Mouse (Mus musculus) spleen, postnatal 14 days (tissue): ENCODE measurements around the gene Thg1l.
A peak's percentile ranks its signal among the peaks of the same experiment; 100 is the strongest.

Experiments used
- DNase-seq, 2 experiments: peaks; one replicate each; pipeline ENCODE4 v3.0.0; 2021 to 2022; ENCODE audit warnings: low spot score in 2 of 2

Gene Thg1l

DNA sequence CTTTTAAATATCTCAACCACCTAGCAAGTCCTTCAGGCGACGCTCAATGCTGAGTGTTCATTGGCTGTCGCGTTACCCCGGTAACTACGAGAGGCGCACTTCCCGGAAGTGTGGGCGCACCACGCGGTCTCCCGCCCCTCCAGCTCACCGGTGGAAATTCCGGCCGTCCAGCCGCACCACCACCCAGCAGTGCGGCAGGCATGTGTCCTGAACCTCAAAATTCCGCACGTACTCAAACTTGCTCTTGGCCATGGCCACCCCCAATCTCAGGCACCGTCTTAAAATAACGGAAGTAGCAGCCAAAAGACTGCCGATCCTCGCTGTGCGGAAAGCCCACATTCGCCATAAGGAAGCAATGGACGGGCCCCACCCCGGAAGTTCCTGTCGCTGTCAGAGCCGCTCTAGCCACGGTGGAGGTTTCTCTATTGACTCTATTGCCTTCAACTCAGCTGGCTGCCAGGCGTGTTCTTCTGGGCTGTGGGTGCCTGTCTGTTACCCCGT, at the start of gene Thg1l:
Thg1l (minus strand) TSS at position 368 of the 501 bp plus-strand sequence.
- peak; percentile 69 to 79 for DNase-seq

DNA sequence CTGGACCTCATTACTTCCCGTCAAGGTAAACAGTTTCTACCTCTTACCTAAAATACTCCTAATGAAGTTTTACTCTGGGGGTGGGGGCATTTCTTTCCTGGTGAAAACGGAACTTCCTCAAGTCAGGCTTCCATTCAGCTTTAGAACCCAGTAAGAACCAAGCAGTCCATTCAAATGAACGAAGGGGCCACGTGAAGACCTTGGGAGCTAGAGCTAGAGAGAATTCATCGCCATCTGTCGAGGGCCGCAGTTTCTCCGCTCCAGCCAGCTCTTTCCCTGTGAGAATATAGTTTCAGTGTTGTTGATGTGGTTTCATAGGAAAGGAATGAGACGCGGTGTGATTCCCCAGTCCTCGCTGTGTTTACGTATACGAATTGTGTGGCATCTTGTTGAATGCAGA, 36.8 kb upstream of the Thg1l start:
- DNase-seq, result no peak

DNA sequence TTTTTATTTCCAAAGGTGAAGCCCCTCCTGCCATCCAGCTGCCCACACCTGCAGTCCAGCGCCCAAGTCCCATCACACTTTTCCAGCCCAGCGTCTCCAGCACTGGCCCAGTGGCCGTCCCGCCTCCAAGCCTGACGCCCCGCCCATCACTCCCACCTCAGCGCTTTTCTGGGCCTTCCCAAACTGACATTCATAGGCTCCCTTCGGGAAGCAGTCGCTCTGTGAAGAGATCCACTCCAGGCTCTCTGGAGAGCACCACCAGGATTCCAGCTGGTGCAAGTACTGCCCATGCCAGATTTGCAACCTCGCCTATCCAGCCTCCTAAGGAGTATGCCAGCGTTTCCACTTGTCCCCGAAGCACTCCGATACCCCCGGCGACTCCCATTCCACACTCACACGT, 36.3 kb upstream of the Thg1l start:
- no peak for DNase-seq

DNA sequence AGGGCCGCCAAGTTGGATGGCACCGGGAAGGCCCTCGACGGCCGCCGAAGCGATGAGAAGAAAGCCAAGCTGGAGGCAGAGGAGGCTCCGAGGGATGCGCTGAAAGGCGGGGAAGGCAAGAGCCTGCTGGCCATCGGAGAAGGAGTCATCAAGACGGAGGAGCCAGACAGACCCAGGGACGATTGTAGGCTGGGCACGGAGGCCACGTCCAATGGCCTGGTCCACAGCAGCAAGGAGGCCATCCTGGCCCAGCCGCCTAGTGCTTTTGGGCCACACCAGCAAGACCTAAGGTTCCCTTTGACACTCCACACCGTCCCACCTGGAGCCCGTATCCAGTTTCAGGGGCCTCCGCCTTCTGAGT, 25.6 kb upstream of the Thg1l start:
- DNase-seq, result no peak

DNA sequence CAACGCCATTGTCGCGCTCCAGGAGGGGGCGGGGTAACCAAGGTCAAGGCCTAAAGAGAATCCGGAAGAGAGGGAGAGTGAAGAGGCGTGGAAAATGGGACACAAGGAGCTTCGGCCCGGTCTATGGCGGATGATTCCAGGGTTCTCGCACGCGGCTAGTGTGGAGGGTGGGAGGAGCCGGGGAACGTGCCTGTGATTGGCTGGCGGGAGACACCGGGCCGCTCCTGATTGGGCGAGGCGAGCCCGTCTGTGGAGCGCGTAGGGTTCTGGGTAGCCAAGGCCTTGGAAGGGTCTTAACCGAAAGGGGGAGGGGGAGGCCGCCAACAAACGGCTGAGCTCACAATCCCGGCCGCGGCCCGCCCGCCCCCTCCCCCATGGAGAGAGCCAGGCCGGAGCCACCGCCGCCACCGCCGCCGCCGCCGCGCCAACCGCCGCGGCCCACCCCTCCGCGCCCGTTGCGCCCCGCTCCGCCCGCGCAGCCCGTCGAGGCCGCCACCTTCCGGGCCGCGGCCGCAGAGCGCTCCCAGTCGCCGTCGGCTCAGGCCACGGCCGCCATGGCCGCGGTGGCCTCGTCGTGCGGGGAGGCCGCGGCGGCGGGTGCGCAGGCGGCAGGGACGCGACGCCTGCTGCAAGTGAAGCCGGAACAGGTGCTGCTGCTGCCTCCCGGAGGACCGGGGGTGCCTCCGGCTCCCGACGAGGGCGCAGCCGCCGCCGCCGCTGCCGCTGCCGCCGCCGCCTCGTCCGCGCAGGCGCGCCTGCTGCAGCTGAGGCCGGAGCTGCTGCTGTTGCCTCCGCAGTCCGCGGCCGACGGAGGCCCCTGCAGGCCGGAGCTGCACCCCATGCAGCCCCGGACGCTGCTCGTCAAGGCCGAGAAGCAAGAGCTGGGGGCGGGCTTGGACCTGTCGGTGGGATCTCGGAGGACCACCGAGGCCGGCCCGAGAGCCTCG, 24.9 kb upstream of the Thg1l start, which contains the start of gene Sox30:
Sox30 (plus strand) TSS at position 365 of the 947 bp plus-strand sequence.
- DNase-seq, result peak in 1 of 2 experiments; percentile 20

DNA sequence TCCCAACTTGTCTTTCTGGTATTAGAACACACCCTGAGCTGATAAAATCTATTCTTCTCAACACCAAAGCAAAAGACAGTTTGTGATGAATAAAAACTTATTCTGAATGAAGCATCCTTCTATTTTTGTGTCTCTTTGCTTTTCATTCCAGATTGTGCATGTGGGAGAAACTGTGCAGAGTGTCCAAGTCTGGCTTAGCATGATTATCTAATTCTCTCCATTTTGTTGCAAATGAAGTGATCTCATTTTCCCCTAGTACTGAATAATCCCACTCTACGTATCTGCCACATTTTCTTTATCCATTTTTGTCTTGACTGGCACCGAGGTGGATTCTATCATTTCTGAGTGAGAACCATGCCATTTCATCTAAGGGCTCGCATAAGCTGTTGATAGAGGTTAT, 20.8 kb upstream of the Thg1l start:
- DNase-seq, result no peak

DNA sequence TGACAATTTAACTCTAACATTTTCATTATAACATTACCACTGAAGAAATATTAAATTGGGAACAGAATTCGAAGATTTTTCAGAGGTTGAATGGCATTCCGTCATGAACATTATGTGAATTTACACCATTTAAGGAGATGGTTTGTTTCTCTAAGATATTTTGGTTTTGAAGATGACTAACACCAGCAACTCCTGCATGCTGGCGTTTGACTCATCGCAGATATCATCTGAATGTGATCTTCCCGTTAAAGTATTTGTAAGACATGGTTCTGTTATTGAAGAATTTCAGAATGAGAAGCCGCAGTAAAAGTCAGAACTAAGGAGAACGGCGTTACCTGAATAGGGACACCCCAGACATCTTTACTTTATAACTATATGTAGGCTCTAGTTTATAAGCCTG, 19.2 kb upstream of the Thg1l start:
- no peak for DNase-seq

DNA sequence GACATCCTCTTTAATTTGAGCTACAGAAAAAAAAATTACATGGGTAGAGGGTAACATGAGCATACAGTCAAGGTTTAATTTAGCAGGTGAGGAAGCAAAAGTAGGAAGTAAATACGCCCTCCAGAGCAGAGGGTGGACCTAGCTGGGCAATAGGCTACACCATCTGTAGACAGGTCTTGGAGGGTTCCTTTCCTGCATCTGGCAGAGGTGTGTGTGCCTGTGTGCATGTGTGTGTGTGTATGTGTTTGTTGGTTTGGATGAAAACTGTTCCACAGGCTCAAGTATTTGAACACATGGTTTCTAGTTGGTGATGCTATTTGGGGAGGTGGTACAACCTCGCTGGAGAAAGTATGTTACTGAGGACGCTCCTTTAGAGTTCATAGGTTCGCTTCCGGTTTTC, 18.3 kb upstream of the Thg1l start:
- DNase-seq, result no peak

DNA sequence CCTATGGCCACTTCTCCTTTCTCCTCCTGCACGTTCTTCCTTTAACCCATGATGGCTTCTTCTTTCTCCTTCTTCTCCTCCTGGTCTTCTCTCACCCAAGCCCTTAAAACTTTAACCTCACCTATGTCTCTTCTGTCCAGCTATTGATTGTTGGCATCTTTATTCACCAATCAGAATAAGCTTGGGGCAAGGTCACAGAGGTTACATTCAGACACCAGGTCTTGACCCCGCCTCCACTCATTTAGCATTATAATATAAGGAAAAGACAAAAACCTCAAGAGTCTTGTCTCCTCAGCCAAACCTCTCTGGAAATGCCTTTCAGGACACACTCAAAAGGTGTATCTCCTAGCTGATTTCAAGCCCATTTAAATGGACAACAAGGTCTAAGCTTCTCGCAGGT, 13.2 kb upstream of the Thg1l start:
- DNase-seq, result no peak

DNA sequence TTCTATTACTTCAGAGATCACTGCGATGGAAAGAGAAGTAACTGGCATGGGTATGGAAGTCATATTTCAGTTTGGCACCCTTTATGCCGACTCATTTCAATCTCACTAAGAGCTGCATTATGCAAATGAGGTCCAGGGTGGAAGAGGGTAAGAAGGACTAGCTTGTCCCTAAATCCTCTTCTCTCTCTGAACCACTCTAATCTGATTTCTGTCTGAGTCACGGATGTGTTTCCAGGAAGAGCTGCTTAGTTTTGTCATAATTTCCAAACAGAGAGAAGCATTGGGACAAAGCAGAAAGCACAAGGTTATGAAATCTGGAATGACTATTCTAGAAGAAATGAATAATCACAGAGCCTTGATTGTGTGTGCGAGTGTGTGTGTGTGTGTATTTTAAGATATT, 11.6 kb upstream of the Thg1l start:
- no peak for DNase-seq

DNA sequence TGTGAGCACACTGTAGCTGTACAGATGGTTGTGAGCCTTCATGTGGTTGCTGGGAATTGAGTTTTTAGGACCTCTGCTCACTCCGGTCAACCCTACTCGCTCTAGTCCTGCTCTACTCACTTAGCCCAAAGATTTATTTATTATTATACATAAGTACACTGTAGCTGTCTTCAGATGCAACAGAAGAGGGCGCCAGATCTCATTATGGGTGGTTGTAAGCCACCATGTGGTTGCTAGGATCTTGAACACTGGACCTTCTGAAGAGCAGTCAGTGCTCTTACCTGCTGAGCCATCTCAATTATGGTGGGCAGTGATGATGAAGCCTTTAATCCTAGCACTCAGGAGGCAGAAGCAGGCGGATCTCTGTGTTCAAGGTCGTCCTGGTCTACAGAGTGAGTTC, 4.7 kb upstream of the Thg1l start:
- DNase-seq, result no peak

DNA sequence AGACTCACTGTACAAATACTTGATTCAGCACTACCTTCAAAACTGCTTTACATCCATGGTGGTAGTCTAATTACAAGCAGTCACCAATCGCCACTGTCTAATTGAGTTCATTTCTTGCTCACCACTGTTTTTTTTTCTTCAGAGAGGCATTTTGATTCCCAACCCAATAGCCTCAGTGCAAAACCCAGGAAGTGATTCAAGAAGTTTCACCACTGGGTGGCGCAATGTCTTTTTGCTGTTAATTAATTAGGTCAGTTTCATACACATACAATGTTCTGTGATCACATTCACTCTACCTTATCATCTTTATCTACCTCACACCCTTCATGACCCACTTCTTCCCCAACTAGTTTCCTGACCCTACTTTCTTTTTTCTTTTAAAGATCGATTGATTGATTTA, 4.3 kb upstream of the Thg1l start:
- peak in 1 of 2 experiments; percentile 20 for DNase-seq

DNA sequence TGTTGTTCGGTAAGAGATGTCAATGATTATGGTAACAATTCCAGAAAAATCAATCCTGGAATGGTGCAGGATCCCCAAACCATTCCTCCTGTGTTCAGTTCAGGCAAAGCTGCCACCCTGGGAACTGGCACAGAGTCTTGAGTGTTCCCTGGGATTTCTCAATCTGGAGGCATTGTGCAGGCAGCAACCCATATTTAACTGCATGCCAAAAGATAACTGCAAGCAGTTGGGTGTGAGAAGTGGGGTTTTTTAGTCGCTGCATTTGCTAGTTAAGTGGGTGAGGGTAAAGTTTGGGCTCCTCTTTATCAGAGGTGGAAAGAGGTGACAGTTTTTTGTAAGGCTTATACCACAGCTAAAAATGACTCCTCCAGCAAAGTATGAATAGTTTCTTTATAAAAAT, 7.8 kb downstream of the Thg1l start:
- no peak for DNase-seq

DNA sequence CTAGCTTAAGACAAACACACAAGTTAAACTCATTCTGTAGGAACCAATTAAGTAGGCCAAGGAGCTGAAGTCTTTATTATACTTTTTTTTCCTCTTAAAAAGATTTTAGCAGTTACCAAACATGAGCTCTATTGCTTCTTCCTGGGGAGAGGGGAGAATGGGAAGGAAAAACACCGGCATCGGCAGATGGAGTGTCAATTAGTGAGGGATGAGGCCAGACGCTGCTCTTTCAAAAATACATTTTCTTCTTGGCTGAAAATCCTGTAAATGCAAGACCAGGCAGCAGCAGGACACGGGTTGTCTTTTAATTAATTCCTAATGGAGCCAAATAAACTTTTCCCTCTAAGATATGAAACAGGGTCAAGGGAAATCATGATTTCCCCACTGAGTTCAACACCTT, 8.5 kb downstream of the Thg1l start:
- DNase-seq, result no peak

DNA sequence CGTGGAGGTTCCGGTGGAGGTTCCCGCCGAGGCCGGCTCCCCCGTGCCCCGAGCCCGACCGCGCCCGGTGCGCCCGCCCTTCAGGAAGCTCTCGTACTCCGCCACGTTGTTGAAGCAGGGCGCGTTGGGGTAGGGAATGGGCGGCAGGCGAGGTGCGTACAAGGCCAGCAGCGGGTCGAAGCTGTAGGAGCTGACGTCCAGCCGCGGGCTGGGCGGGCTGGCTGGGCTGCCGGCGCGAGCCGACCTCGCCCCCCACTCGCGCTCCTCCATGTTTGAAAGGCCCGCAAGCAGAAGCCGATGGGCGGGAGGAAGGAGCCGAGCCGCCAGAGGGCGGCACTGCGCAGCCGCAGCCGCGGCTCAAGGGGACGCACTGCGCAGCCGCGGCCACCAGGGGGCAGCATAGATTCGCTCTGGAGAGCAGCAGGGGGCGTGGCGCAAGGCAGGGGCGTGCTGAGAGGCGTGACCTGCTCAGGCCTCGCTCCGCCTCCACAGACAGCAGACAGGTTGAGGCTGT, 10.6 kb downstream of the Thg1l start, which contains the start of gene Lsm11:
Lsm11 (minus strand) TSS at position 293 of the 514 bp plus-strand sequence.
- DNase-seq, result peak; percentile 98 to 99

DNA sequence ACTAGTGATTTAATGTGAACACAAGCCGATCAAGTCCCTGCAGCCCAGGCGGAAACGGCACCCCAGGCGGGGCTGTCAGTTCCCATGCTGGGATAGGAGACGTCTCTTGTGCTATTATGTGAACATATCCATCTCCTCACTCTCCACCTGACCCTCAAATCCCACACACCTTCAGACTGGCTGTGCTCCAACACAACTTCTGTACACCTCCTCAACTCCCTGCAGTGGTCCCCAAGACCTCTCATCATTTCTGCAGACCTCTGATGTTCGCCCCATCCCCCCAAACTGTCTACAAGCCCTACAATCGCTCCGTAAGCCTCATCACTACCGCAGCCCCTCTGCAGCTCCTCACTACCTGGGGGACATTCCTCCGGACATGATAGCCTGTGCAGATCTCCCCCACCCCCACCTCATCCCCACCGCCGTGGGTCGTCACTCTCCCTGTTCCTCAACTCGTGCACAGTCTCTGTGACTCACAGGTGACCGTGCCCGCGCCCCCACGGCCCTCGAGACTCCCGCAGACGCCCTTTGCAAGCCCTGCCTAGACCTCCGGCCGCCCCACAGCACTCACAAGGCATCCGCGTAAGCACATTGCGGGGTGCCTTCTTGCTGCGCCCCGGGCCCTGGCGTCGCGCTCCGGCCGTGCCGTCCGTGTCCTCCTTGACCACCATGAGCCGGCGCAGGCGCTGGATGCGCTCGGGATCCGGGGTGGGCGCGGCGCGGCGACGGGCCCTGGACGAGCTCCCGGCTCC, 11.2 kb downstream of the Thg1l start:
- peak in 1 of 2 experiments; percentile 15 for DNase-seq

DNA sequence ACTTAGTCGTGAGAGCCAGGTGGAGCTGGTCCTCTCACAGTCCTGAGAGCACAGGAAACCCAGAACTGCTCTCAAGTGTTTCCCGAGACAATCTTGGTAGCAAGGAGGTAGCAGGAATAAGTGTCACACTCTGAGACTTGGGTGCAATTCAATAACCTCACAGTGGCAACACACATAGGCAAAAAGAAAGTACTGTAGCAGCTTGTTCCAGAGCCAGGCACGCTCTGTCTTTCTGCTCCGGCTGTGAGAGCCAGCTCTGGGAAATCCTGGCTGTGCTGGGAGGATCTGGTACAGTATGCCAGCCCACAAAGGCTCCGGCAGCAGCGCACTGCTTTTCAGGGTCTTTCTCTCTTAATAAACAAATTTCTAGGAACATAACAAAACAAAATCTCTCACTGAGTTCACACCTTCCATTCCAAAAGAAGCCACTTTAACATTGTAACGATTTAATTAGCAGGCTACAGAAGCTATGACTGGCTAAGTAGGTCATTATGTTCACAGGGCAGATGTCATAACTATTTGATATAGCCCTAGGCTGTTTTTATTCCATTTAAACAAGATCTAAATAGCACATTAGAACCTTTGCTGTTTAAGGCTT, 12.1 kb downstream of the Thg1l start:
- DNase-seq, result no peak

DNA sequence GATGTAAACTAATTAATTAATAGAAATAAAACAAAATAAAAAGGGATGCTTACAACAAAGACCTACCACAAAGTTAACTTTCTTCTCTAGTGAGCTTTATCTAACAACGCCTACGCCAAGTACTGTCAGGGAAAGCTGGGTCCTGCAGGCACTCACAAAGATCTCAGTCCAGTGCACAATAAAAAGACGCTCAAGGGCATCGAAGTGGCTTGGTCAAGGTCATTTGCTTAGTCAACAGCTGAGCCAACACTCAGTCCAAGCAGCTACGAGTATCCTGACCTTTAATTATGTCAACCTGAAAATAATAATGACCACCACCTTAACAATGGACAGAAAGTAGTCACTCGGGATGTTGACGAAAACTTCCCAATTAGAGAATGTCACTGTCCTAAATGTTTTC, 13.0 kb downstream of the Thg1l start:
- no peak for DNase-seq

DNA sequence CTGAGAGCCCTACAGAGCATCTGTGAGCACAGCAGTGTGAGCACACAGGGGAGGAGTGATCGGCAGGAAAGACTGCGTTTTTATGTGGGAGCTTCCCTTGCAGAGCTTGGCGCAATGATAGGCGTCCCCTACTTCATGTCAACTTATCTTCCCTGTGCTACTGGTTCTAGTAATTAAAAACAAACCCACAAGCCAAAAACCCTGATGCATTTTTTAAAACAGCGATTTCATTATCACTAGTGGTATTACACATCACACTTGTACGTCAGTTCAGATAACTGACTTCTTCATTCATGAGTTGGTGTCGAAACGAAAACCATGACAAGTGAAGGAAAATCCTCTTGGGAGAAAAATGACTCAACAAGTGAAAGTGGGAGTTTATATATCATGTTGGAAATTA, 16.4 kb downstream of the Thg1l start:
- no peak for DNase-seq

DNA sequence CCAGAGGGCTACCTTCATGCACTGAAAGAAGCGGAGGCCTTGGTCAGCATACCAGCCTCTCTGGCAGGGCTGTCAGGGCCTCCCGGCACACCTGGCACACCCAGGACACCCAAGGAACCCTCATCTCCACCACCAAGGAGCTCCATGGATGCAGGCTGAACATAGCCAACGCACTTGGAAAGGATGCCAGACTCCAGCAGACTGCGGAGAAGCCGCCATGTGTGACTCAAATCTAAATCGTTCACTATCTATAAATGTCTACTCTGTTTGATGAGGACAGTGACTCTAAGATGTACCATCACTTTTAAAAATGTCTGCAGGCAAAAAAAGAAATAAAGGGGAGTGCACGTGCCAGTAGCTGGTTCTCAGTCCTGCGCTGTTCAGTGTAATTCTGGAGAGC, 17.8 kb downstream of the Thg1l start:
- no peak for DNase-seq

DNA sequence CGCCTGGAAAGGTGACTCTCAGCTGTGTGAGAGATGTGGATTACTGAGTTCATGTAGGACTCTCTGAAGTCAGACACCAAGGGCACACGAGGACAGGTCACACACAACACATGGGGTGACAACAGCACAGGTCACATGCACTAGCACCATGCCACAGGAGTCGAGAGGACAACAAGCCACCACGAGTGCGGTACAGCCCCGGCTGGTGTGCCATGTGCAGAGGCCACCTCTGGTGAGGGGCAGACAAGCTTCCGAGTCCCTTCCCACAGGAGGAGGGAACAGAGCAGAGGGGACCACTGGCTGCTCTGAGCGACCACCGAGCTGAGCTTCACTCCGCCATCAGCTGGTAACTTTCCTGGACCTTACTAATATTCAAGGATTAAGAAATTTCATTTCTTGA, 22.5 kb downstream of the Thg1l start:
- no peak for DNase-seq

DNA sequence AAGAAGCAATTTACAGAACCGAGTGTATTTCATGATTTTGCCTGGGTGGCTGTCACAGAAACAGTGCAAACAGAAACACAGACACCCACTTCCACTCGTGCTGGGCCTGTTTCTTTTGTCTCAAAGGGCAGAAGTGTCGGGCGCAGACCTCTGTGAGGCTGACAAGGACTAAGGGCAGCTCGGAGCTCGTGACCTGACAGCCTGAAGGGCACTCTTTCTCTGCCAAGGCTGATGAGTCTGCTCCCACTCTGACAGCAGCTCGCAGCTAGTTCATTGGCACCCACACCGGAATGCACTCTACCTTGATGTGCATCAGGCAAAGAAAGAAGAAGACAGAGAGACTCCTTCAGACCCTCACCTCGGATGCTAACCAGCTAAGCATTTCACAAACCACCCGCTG, 25.8 kb downstream of the Thg1l start:
- DNase-seq, result no peak
